Mouse (Mus musculus) stomach, embryonic 16.5 days (tissue): Measurements from ENCODE around the gene Pms1. TPM values are rescaled to one million over a fixed set of nuclear protein-coding genes. Genes with fewer than 3 reads are reported as not detected.

Experiments
- ATAC-seq: fragments of 200-750 bp; cut with Nextera tagmentation; 2 replicates; pipeline ENCODE4 v1.8.0; 2017; ENCODE audit warnings: moderate number of reproducible peaks, moderate TSS enrichment; ENCODE audit not compliant: insufficient read depth, low FRiP score
- H3K27ac ChIP-seq: fragments of 300-500 bp; sonication (generic); 2 replicates; pipeline ENCODE4 v1.5.1; 2014; ENCODE audit warnings: low read length
- H3K27me3 ChIP-seq: fragments of 300-500 bp; sonication (generic); 2 replicates; pipeline ENCODE4 v1.6.1; 2014; ENCODE audit warnings: low read length, control low read depth, mixed read lengths; ENCODE audit not compliant: control insufficient read depth, insufficient read depth
- H3K36me3 ChIP-seq: fragments of 300-500 bp; sonication (generic); 2 replicates; pipeline ENCODE4 v1.6.1; 2014; ENCODE audit warnings: low read length; ENCODE audit not compliant: control insufficient read depth, insufficient read depth
- H3K4me1 ChIP-seq: fragments of 300-500 bp; sonication (generic); 2 replicates; pipeline ENCODE4 v1.6.1; 2014; ENCODE audit warnings: low read length, control low read depth, mixed read lengths; ENCODE audit not compliant: control insufficient read depth, insufficient read depth
- H3K4me2 ChIP-seq: fragments of 300-500 bp; sonication (generic); 2 replicates; pipeline ENCODE4 v1.6.1; 2014; ENCODE audit warnings: low read depth, low read length, mixed read lengths
- H3K4me3 ChIP-seq: fragments of 300-500 bp; sonication (generic); replicated peaks from 2 replicates; pipeline ENCODE4 v1.5.1; 2014; ENCODE audit warnings: mild to moderate bottlenecking, low read length
- H3K9ac ChIP-seq: fragments of 300-500 bp; sonication (generic); 2 replicates; pipeline ENCODE4 v1.6.1; 2014; ENCODE audit warnings: low read length
- H3K9me3 ChIP-seq: fragments of 300-500 bp; sonication (generic); replicated peaks from 2 replicates; pipeline ENCODE4 v1.6.1; 2016; ENCODE audit warnings: low read length, control low read depth; ENCODE audit not compliant: control insufficient read depth
- WGBS: fragments of 180-500 bp; shearing (Covaris S2); extraction: QIAGEN DNeasy Blood & Tissue Kit; methylation state at CpG from one replicate; pipeline ENCODE4 v1.1.7; 2014; 5-methylcytosine and 5-hydroxymethylcytosine counted together
- polyA plus RNA-seq: library from polyadenylated mRNA; unstranded; fragments of >200 nt; fragmentation: Nextera tagmentation; extraction: Ambion mirVana; gene quantifications from 2 replicates; pipeline ENCODE4 v1.2.1, GENCODE M21; 2015

Pms1 gene
- polyA plus RNA-seq, 1 experiment from 2014 or later, result 14.1 TPM

DNA sequence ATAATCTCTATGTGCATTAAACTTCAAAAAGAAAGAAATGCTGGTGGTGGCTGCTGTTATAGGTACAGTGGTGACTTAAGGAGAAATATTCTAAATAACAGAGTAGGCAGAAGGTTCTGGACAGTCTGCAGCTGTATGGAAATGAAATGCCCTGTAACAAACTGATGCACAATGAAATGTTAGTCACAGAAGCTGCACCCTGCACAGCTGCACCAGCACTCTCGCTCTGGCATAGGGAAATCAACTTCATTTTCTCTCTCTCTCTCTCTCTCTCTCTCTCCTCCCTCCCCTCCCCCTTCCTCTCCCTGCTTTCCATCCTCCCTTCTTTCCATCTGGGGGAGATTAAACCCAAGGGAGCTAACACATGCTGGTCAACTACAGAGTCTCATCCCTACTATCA is 72.0 kb downstream of the Pms1 start:
- Histone ChIP-seq H3K27ac (no peak overlapping the region), H3K36me3 (no peaks in the 10 kb centered on the region), H3K4me2 (no peak overlapping the region), H3K9ac (no peak overlapping the region), H3K27me3 (no peaks in the 10 kb centered on the region), H3K4me3 (no peak overlapping the region), H3K4me1 (no peaks in the 10 kb centered on the region), H3K9me3 (no peaks in the 10 kb centered on the region)
- WGBS, result 78% methylated on average over 1 of the region's 1 CpGs
- no peak for ATAC-seq

- no peak for ATAC-seq
- Histone ChIP-seq H3K36me3 (no peaks in the 10 kb centered on the region), H3K9ac (no peak overlapping the region)
Observed at GRCm38 (mm10) chr1:53210136-53210535, 86.7 kb downstream of the Pms1 start.

DNA sequence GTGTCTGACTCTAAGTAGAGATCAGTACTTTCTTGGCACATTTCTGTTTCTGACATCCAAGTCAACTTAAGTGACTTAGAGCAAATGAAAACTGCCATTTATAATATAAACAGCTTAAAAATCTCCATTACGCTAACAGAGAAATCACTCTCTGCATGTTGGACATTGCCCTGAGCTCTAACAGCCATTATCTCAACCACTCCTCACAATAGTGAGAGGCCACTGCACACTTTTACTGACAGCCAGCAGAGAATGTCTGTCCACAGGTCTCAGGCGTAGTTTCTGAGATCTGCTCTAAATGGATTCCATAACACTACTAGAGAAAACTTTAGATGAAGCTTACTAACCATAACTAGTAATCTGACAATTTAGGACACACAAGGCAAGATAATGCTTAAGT is 92.9 kb downstream of the Pms1 start:
- no peak overlapping the region for H3K9ac ChIP-seq
- H3K27me3 ChIP-seq, result no peaks in the 10 kb centered on the region
- no peak overlapping the region for H3K27ac ChIP-seq
- H3K36me3 ChIP-seq, result no peaks in the 10 kb centered on the region
- whole genome bisulfite sequencing, result 67% methylated on average over 2 of the region's 2 CpGs
- no peak overlapping the region for H3K4me2 ChIP-seq
- ATAC-seq, result no peak
- H3K4me3 ChIP-seq, result no peak overlapping the region
- H3K9me3 ChIP-seq, result no peaks in the 10 kb centered on the region
- no peaks in the 10 kb centered on the region for H3K4me1 ChIP-seq

More at GRCm38 (mm10) chr1:53210136-53210535, 86.7 kb downstream of the Pms1 start:
- no peak overlapping the region for H3K4me2 ChIP-seq
- H3K4me1 ChIP-seq, result no peaks in the 10 kb centered on the region
- no peak overlapping the region for H3K27ac ChIP-seq
- no peaks in the 10 kb centered on the region for H3K27me3 ChIP-seq
- H3K4me3 ChIP-seq, result no peak overlapping the region
- no peaks in the 10 kb centered on the region for H3K9me3 ChIP-seq

- Histone ChIP-seq H3K36me3 (no peaks in the 10 kb centered on the region), H3K27ac (no peak overlapping the region), H3K27me3 (no peaks in the 10 kb centered on the region), H3K9ac (no peak overlapping the region), H3K4me3 (no peak overlapping the region), H3K4me2 (no peak overlapping the region), H3K4me1 (0 out of 2 replicates have a peak, but pooled peaks cover 5% of the 10 kb centered on the region), H3K9me3 (no peaks in the 10 kb centered on the region)
- WGBS, result 46% methylated on average over 2 of the region's 2 CpGs
- no peak for ATAC-seq
Observed at GRCm38 (mm10) chr1:53201630-53202199, 95.1 kb downstream of the Pms1 start.

GRCm38 (mm10) chr1:53194536-53194935 is 102.3 kb downstream of the Pms1 start:
- ATAC-seq, result no peak
- Histone ChIP-seq H3K9ac (no peak overlapping the region), H3K36me3 (no peaks in the 10 kb centered on the region), H3K4me1 (0 out of 2 replicates have a peak, but pooled peaks cover 5% of the 10 kb centered on the region), H3K4me2 (no peak overlapping the region), H3K27ac (no peak overlapping the region), H3K27me3 (no peaks in the 10 kb centered on the region), H3K4me3 (no peak overlapping the region), H3K9me3 (no peaks in the 10 kb centered on the region)
- WGBS, result 74% methylated on average over 3 of the region's 3 CpGs

DNA sequence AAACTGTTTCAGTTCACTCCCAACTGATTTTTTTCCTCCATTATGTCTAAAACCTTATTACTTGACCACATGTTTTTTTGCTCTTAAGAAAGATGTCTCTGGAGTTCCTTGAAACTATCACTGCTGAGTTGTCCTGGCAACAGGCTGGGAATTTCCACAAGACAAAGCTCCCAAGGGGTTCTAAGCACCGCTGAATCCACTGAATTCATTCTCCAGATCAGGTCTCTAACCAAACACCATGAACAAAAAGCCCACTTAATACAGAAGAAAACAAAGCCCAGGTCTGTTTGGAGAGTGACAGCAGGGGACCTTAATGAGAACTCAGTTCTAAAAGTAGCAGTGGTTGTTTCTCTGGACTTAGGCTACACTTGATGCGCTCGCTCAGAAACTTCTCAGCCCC is 105.6 kb downstream of the Pms1 start:
- WGBS, result 78% methylated on average over 3 of the region's 3 CpGs
- Histone ChIP-seq H3K4me3 (no peak overlapping the region), H3K9me3 (no peaks in the 10 kb centered on the region), H3K4me1 (no peaks in the 10 kb centered on the region), H3K4me2 (no peak overlapping the region), H3K27ac (no peak overlapping the region), H3K9ac (no peak overlapping the region), H3K36me3 (no peaks in the 10 kb centered on the region), H3K27me3 (no peaks in the 10 kb centered on the region)
- ATAC-seq, result no peak

DNA sequence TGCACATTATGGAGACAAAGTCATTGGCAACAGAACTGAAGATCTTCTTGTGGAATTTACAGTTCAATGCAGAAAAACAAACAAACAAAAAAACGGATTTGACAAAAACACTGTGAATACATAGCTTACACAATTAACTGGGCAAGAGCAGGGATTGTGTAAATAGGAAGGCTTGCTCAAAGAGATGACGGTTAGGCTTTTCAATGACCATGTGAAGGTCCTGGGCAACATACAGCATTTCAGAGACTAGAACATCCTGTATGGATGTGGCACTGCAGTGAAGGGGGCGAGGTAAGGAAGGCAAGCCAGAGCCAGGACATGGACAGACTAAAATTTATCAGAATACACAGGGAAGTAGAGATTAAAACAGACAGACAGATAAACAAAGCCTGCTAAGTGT is 107.2 kb downstream of the Pms1 start:
- Histone ChIP-seq H3K4me2 (no peak overlapping the region), H3K27me3 (no peaks in the 10 kb centered on the region), H3K9ac (no peak overlapping the region), H3K36me3 (no peaks in the 10 kb centered on the region), H3K4me3 (no peak overlapping the region), H3K9me3 (no peaks in the 10 kb centered on the region), H3K27ac (no peak overlapping the region), H3K4me1 (no peaks in the 10 kb centered on the region)
- WGBS, result 50% methylated on average over 3 of the region's 3 CpGs
- no peak for ATAC-seq

GRCm38 (mm10) chr1:53187536-53187935 is 109.3 kb downstream of the Pms1 start, which contains the start of gene 1700019A02Rik:
TSS of gene 1700019A02Rik (minus strand) at chr1:53187636.
- H3K9ac ChIP-seq, result no peak within 1 kb of the TSS
- 95% methylated on average over 8 of the region's 8 CpGs for WGBS
- no peak within 1 kb of the TSS for H3K4me2 ChIP-seq
- no peaks in the 10 kb centered on the region for H3K4me1 ChIP-seq
- no peak within 1 kb of the TSS for H3K27ac ChIP-seq
- no peaks in the 10 kb centered on the region for H3K9me3 ChIP-seq
- no peaks in the 10 kb centered on the region for H3K36me3 ChIP-seq
- no peaks in the 10 kb centered on the region for H3K27me3 ChIP-seq
- H3K4me3 ChIP-seq, result no peak within 1 kb of the TSS
- no peak for ATAC-seq

GRCm38 (mm10) chr1:53186301-53186700 is 110.5 kb downstream of the Pms1 start:
- H3K36me3 ChIP-seq, result no peaks in the 10 kb centered on the region
- 92% methylated on average over 3 of the region's 3 CpGs for WGBS
- no peaks in the 10 kb centered on the region for H3K4me1 ChIP-seq
- no peak for ATAC-seq
- H3K4me2 ChIP-seq, result no peak overlapping the region
- no peak overlapping the region for H3K9ac ChIP-seq
- H3K27ac ChIP-seq, result no peak overlapping the region
- H3K9me3 ChIP-seq, result no peaks in the 10 kb centered on the region
- no peaks in the 10 kb centered on the region for H3K27me3 ChIP-seq
- no peak overlapping the region for H3K4me3 ChIP-seq
